Mouse (Mus musculus): ENCODE measurements around the gene Slc25a21. TPM values are rescaled to one million over a fixed set of nuclear protein-coding genes. Genes with fewer than 3 reads are reported as not detected.

Slc25a21 gene
- polyA plus RNA-seq, 1 experiment, result 1.3 TPM

DNA sequence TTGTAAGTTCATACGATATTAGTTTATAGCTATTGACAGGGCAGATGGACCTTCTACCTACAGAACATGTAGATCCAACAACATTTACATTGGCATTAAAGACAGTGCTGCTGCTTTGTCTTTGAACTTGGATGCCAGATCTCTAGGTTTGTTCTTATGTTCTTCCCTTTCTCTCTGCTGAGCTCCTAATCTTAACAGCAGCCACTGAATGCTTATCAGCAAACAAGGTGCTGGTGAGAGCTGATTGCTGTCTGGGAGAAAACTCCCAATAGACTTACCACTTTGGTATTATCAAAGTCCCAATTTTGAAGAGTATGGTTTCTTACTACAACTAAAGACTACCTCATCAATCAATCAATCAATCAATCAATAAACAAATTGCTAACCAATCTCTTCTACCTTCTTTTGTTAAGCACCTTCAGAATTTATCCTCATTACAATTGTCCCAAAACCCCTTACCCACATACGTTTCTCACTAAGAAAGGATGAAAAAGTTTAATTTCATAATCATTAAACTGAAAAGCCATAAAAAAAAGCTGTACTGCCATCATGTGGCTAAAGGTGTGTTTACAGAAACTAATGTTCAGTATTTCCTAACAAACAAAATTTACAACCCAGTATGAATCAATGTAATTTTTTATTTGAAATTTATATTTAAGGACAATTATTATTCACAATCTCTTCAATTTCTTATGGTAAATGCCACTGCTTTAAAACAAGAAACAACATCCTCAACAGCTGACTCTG, 12.7 kb downstream of the Slc25a21 start:
- WGBS, result 54% methylated on average over 2 of the region's 2 CpGs
- H3K4me1 ChIP-seq (ENCODE audit: control insufficient read depth, insufficient read depth, insufficient read length), result no peaks in the 10 kb centered on the region
- no peak for TF ChIP-seq CTCF (IDR thresholded peaks at IDR 0.05; ENCODE audit: extremely low read depth, insufficient read depth, insufficient read length, insufficient replicate concordance)
- no peak for TF ChIP-seq POLR2A (IDR thresholded peaks at IDR 0.05; ENCODE audit: low read depth, low read length)

GRCm38 (mm10) chr12:57179465-57180188, 17.6 kb downstream of the Slc25a21 start:
- WGBS, result 45% methylated on average over 5 of the region's 5 CpGs
- TF ChIP-seq CTCF (IDR thresholded peaks at IDR 0.05; ENCODE audit: extremely low read depth, insufficient read depth, insufficient read length, insufficient replicate concordance) (no peak), POLR2A (IDR thresholded peaks at IDR 0.05; ENCODE audit: low read depth, low read length) (no peak)
- Histone ChIP-seq H3K27ac (ENCODE audit: insufficient read depth, low read length) (no peak overlapping the region), H3K36me3 (ENCODE audit: control insufficient read depth, insufficient read depth, low read length) (no peaks in the 10 kb centered on the region), H3K4me3 (ENCODE audit: extremely low read depth, insufficient read depth, insufficient read length) (no peak overlapping the region), H3K4me1 (ENCODE audit: control insufficient read depth, insufficient read depth, insufficient read length) (no peaks in the 10 kb centered on the region), H3K27me3 (ENCODE audit: control insufficient read depth, insufficient read depth, low read length) (no peaks in the 10 kb centered on the region)
- no peak for DNase-seq (ENCODE audit: low read depth in 1 of 2, low spot score in 2 of 2)

More for the DNA sequence above, 12.7 kb downstream of the Slc25a21 start:
- Histone ChIP-seq H3K27ac (ENCODE audit: insufficient read depth, low read length) (no peak overlapping the region), H3K36me3 (ENCODE audit: control insufficient read depth, insufficient read depth, low read length) (no peaks in the 10 kb centered on the region), H3K27me3 (ENCODE audit: control insufficient read depth, insufficient read depth, low read length) (no peaks in the 10 kb centered on the region), H3K4me3 (ENCODE audit: extremely low read depth, insufficient read depth, insufficient read length) (no peak overlapping the region)
- no peak for DNase-seq (ENCODE audit: low read depth in 1 of 2, low spot score in 2 of 2)

GRCm38 (mm10) chr12:57178818-57179217, 18.5 kb downstream of the Slc25a21 start:
- no peaks in the 10 kb centered on the region for H3K27me3 ChIP-seq (ENCODE audit: control insufficient read depth, insufficient read depth, low read length)
- no peak overlapping the region for H3K4me3 ChIP-seq (ENCODE audit: extremely low read depth, insufficient read depth, insufficient read length)
- TF ChIP-seq CTCF (IDR thresholded peaks at IDR 0.05; ENCODE audit: extremely low read depth, insufficient read depth, insufficient read length, insufficient replicate concordance), result no peak
- TF ChIP-seq POLR2A (IDR thresholded peaks at IDR 0.05; ENCODE audit: low read depth, low read length), result no peak
- DNase-seq (ENCODE audit: low read depth in 1 of 2, low spot score in 2 of 2), result no peak
- H3K4me1 ChIP-seq (ENCODE audit: control insufficient read depth, insufficient read depth, insufficient read length), result no peaks in the 10 kb centered on the region
- no peak overlapping the region for H3K27ac ChIP-seq (ENCODE audit: insufficient read depth, low read length)
- no peaks in the 10 kb centered on the region for H3K36me3 ChIP-seq (ENCODE audit: control insufficient read depth, insufficient read depth, low read length)

GRCm38 (mm10) chr12:57163294-57163693, 34.0 kb downstream of the Slc25a21 start:
- Histone ChIP-seq H3K4me3 (ENCODE audit: extremely low read depth, insufficient read depth, insufficient read length) (no peak overlapping the region), H3K27me3 (ENCODE audit: control insufficient read depth, insufficient read depth, low read length) (no peaks in the 10 kb centered on the region; the same call in 1 of the 2 replicates), H3K4me1 (ENCODE audit: control insufficient read depth, insufficient read depth, insufficient read length) (no peaks in the 10 kb centered on the region), H3K36me3 (ENCODE audit: control insufficient read depth, insufficient read depth, low read length) (no peaks in the 10 kb centered on the region), H3K27ac (ENCODE audit: insufficient read depth, low read length) (no peak overlapping the region)
- no peak for DNase-seq (ENCODE audit: low read depth in 1 of 2, low spot score in 2 of 2)
- WGBS, result 16% methylated on average over 2 of the region's 2 CpGs
- no peak for TF ChIP-seq CTCF (IDR thresholded peaks at IDR 0.05; ENCODE audit: extremely low read depth, insufficient read depth, insufficient read length, insufficient replicate concordance)
- TF ChIP-seq POLR2A (IDR thresholded peaks at IDR 0.05; ENCODE audit: low read depth, low read length), result no peak

GRCm38 (mm10) chr12:57162840-57163239, 34.4 kb downstream of the Slc25a21 start:
- no peak overlapping the region for H3K4me3 ChIP-seq (ENCODE audit: extremely low read depth, insufficient read depth, insufficient read length)
- no peaks in the 10 kb centered on the region for H3K36me3 ChIP-seq (ENCODE audit: control insufficient read depth, insufficient read depth, low read length)
- 66% methylated on average over 3 of the region's 3 CpGs for whole genome bisulfite sequencing
- H3K27me3 ChIP-seq (ENCODE audit: control insufficient read depth, insufficient read depth, low read length), result no peaks in the 10 kb centered on the region; the same call in 1 of the 2 replicates
- no peak for DNase-seq (ENCODE audit: low read depth in 1 of 2, low spot score in 2 of 2)
- H3K27ac ChIP-seq (ENCODE audit: insufficient read depth, low read length), result no peak overlapping the region
- TF ChIP-seq POLR2A (IDR thresholded peaks at IDR 0.05; ENCODE audit: low read depth, low read length), result no peak
- TF ChIP-seq CTCF (IDR thresholded peaks at IDR 0.05; ENCODE audit: extremely low read depth, insufficient read depth, insufficient read length, insufficient replicate concordance), result no peak
- H3K4me1 ChIP-seq (ENCODE audit: control insufficient read depth, insufficient read depth, insufficient read length), result no peaks in the 10 kb centered on the region

DNA sequence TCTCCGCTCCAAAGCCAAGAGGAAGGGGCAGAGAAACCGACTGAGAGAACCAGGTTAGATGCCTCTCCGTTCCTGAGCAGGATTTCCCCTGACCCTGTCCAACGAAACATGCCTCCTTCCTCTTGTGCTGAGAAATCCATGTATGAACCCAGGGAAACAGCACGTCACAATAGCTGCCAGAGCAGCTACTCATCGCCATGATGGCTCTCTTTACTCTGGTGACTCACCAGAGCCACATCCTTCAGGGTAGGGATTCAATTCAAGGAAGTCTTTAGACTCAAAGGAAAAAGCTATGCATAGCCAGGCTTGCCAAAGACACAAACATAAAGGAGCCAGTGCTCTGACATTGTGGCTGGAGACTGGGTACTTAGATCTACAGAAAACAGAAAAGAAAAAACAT, 37.4 kb downstream of the Slc25a21 start:
- 62% methylated on average over 6 of the region's 6 CpGs for WGBS
- TF ChIP-seq CTCF (IDR thresholded peaks at IDR 0.05; ENCODE audit: extremely low read depth, insufficient read depth, insufficient read length, insufficient replicate concordance), result no peak
- TF ChIP-seq POLR2A (IDR thresholded peaks at IDR 0.05; ENCODE audit: low read depth, low read length), result no peak

More for the DNA sequence above, 37.4 kb downstream of the Slc25a21 start:
- H3K27ac ChIP-seq (ENCODE audit: insufficient read depth, low read length), result no peak overlapping the region
- H3K4me1 ChIP-seq (ENCODE audit: control insufficient read depth, insufficient read depth, insufficient read length), result no peaks in the 10 kb centered on the region
- no peak overlapping the region for H3K4me3 ChIP-seq (ENCODE audit: extremely low read depth, insufficient read depth, insufficient read length)
- no peak for DNase-seq (ENCODE audit: low read depth in 1 of 2, low spot score in 2 of 2)
- no peaks in the 10 kb centered on the region for H3K36me3 ChIP-seq (ENCODE audit: control insufficient read depth, insufficient read depth, low read length)
- no peaks in the 10 kb centered on the region; the same call in 1 of the 2 replicates for H3K27me3 ChIP-seq (ENCODE audit: control insufficient read depth, insufficient read depth, low read length)

Data from spleen, adult 2 months (tissue).